Mouse (Mus musculus) kidney, adult 8-10 months (tissue): ENCODE measurements around the gene Tmem30b.

ENCODE experiments used
- DNase-seq, 2 experiments: peaks; one replicate each; pipeline ENCODE4 v3.0.0; 2022

Tmem30b gene

DNA sequence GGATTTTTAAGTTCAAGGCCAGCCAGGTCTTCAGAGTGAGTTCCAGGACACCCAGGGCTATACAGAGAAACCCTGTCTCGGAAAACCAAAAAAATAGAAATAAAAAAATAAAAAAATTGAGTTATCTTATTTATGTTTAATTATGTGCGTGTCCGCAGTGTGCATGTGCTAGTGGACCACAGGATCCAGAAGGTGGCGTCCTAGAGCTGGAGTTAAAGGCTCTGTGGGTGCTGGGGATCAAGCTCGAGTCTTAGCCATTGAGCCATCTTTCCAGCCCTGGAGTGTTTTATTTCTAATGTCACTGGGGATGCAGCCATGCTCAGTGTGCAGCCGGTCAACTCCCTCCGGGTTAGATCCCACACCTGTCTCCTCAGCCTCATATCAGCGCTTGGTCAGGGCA lies 29.7 kb downstream of the Tmem30b start:
- DNase-seq = no peak

GRCm38 (mm10) chr12:73514722-73515121 lies 31.5 kb downstream of the Tmem30b start:
- no peak for DNase-seq

- DNase-seq = no peak
These were observed 32.2 kb downstream of the Tmem30b start for GRCm38 (mm10) chr12:73513958-73514357.

GRCm38 (mm10) chr12:73511467-73512047 lies 34.6 kb downstream of the Tmem30b start:
- no peak for DNase-seq

DNA sequence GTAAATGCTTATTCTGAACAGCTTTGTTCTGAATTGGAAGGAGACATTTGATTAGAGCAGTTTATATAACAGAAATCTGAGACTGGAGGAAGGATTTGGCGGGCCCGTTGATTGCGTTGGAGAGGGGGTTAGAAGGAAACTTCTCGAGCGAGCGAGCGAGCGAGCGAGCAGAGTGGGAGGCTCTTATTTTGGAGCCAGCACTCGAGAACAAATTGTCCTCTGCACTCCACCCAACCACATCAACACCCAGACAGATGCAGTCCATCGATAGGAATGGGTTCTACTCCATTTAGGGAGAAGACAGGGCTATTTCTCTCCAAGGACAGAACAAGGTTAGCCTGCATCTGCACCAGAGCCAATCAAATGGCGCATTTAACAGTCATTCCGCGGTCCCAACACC lies 39.1 kb downstream of the Tmem30b start:
- no peak for DNase-seq

- DNase-seq = no peak
These were observed 39.5 kb downstream of the Tmem30b start for GRCm38 (mm10) chr12:73506648-73507047.

DNA sequence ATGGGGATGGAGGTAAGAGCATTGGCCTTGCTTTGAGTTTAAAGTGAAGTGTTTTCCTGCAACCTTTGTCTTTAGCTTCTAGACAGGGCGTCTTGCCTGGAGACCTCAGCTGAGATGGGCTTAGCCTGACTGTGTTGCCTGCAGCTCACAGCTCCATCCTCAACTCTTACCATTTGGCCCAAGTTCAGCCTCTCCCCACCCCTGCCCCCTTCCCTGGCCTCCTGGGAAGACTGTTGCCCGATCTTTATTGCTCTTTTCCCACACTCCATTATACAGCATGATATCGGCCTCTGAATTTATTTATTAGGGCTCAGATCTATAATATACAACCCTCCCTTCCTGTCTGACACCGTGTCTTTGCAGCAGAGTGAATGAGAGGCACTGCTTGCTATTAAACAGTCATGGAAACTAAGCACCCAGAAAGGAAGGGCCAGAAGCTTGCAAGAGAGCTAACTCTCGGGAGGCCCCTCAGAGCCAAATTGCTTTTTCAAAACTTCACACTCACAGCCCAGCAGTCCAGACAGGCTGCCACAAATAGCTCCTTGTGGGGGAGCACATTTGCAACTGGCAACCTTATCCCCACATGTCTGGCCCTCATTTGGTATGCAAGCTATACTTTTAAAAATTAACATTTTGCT lies 45.4 kb downstream of the Tmem30b start:
- no peak for DNase-seq

GRCm38 (mm10) chr12:73495172-73495571 lies 51.0 kb downstream of the Tmem30b start:
- no peak for DNase-seq

GRCm38 (mm10) chr12:73493929-73494530 lies 52.2 kb downstream of the Tmem30b start:
- DNase-seq = peak in 1 of 2 experiments; percentile 9
